Mouse (Mus musculus): ENCODE results near the gene Inka1. TPM values are rescaled to one million over a fixed set of nuclear protein-coding genes. Genes with fewer than 3 reads are reported as not detected.

Gene Inka1
- polyA plus RNA-seq, 1 experiment from 2014 or later, result 40.9 TPM

DNA sequence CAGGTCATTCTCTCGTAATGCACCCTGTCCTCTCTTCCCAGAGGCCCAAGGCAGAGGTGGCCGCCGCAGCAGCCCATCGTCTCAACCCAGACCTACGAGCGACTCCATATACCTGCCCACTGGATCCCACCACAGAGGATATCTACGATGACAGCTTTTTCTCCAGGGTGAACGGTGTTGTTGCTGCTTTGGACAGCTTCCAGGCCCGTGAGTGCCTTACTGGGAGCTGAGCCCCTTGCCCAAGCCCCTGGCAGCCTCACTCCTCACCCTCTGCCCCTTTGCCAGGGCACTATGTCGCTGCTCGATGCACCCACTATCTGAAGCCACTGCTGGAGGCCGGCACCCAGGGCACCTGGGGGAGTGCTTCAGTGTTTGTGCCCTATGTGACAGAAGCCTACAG, 6.9 kb downstream of the Inka1 start:
- no peak overlapping the region for H3K4me3 ChIP-seq (ENCODE audit: low read length)
- H3K36me3 ChIP-seq (ENCODE audit: control insufficient read depth, insufficient read depth), result peaks cover 5% of the 10 kb centered on the region; the same call in 1 of the 2 replicates
- no peaks in the 10 kb centered on the region for H3K9me3 ChIP-seq (replicated peaks; ENCODE audit: control insufficient read depth, low read length)
- no peak overlapping the region for H3K9ac ChIP-seq (ENCODE audit: low read length)
- no peaks in the 10 kb centered on the region for H3K27me3 ChIP-seq (ENCODE audit: control insufficient read depth, insufficient read depth, low read length)
- peaks cover 55% of the 10 kb centered on the region for H3K4me1 ChIP-seq (ENCODE audit: control insufficient read depth, insufficient read depth, low read length)
- ATAC-seq (replicated peaks; ENCODE audit: extremely low read depth, insufficient read depth, low FRiP score), result no peak
- H3K27ac ChIP-seq (ENCODE audit: low read length), result no peak overlapping the region
- WGBS, result 88% methylated on average over 12 of the region's 12 CpGs
- no peak overlapping the region for H3K4me2 ChIP-seq (ENCODE audit: low read depth, low read length)

GRCm38 (mm10) chr9:107975399-107976386, 10.0 kb downstream of the Inka1 start, which contains the start of gene Uba7:
Uba7 (plus strand) TSS chr9:107975505.
- H3K27me3 ChIP-seq (ENCODE audit: control insufficient read depth, insufficient read depth, low read length), result no peaks in the 10 kb centered on the region
- ATAC-seq (replicated peaks; ENCODE audit: extremely low read depth, insufficient read depth, low FRiP score), result peak; percentile 77
- peaks cover 5% of the 10 kb centered on the region; the same call in 1 of the 2 replicates for H3K36me3 ChIP-seq (ENCODE audit: control insufficient read depth, insufficient read depth)
- H3K4me1 ChIP-seq (ENCODE audit: control insufficient read depth, insufficient read depth, low read length), result peaks cover 26% of the 10 kb centered on the region
- H3K4me3 ChIP-seq (ENCODE audit: low read length), result peak within 1 kb of the TSS; percentile 52
- peak within 1 kb of the TSS; percentile 72 for H3K9ac ChIP-seq (ENCODE audit: low read length)
- WGBS, result 36% methylated on average over 12 of the region's 12 CpGs
- no peaks in the 10 kb centered on the region for H3K9me3 ChIP-seq (replicated peaks; ENCODE audit: control insufficient read depth, low read length)
- H3K27ac ChIP-seq (ENCODE audit: low read length), result peak within 1 kb of the TSS; percentile 94
- H3K4me2 ChIP-seq (ENCODE audit: low read depth, low read length), result peak within 1 kb of the TSS; percentile 77

DNA sequence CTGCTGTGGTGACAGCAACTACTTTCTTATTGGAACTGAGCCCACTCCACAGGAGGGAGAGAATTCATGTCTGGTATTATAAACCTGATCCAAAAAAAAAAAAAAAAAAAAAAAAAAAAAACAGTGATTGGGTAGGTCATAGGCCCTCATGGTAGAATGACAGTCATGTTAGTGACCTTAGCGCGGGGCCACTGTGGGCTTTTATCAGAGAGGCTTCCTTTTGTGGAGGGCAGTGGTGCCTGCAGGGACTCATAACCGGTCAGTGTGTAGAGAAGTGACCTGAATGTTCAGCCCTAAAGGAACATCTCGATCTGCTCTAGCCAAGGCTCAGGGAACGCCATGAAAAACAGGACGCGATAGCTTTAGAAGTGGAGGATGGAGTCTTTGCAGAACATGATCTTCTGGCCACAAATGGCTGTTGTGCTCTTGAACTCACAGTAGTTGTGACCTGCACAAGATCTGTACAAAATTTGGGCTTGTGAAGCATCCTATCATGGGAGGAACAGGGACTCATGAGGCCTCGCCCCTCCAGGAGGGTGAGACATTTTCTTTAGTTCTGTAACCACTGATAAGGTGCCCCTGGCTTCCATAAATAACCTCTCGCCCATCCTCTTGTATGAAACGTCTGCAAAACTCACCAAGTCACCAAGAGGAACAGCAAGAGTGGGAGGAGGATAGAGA, 11.0 kb downstream of the Inka1 start:
- Histone ChIP-seq H3K9me3 (replicated peaks; ENCODE audit: control insufficient read depth, low read length) (no peaks in the 10 kb centered on the region), H3K4me2 (ENCODE audit: low read depth, low read length) (peak overlapping the region; percentile 77), H3K27me3 (ENCODE audit: control insufficient read depth, insufficient read depth, low read length) (no peaks in the 10 kb centered on the region), H3K4me1 (ENCODE audit: control insufficient read depth, insufficient read depth, low read length) (peaks cover 24% of the 10 kb centered on the region), H3K27ac (ENCODE audit: low read length) (peak overlapping the region; percentile 94), H3K36me3 (ENCODE audit: control insufficient read depth, insufficient read depth) (peaks cover 2% of the 10 kb centered on the region; the same call in 1 of the 2 replicates), H3K4me3 (ENCODE audit: low read length) (no peak overlapping the region), H3K9ac (ENCODE audit: low read length) (peak overlapping the region; percentile 72; the same call in 1 of the 2 replicates)
- no peak for ATAC-seq (replicated peaks; ENCODE audit: extremely low read depth, insufficient read depth, low FRiP score)
- WGBS, result 41% methylated on average over 10 of the region's 10 CpGs

GRCm38 (mm10) chr9:107971690-107972541, 13.8 kb downstream of the Inka1 start:
- H3K4me2 ChIP-seq (ENCODE audit: low read depth, low read length), result no peak overlapping the region
- H3K4me3 ChIP-seq (ENCODE audit: low read length), result no peak overlapping the region
- H3K4me1 ChIP-seq (ENCODE audit: control insufficient read depth, insufficient read depth, low read length), result peaks cover 24% of the 10 kb centered on the region
- H3K27me3 ChIP-seq (ENCODE audit: control insufficient read depth, insufficient read depth, low read length), result no peaks in the 10 kb centered on the region
- 54% methylated on average over 8 of the region's 8 CpGs for WGBS
- no peak for ATAC-seq (replicated peaks; ENCODE audit: extremely low read depth, insufficient read depth, low FRiP score)
- no peaks in the 10 kb centered on the region for H3K36me3 ChIP-seq (ENCODE audit: control insufficient read depth, insufficient read depth)
- H3K9ac ChIP-seq (ENCODE audit: low read length), result no peak overlapping the region
- no peaks in the 10 kb centered on the region for H3K9me3 ChIP-seq (replicated peaks; ENCODE audit: control insufficient read depth, low read length)
- H3K27ac ChIP-seq (ENCODE audit: low read length), result peak overlapping the region; percentile 34; the same call in 1 of the 2 replicates

GRCm38 (mm10) chr9:107970311-107970710, 15.4 kb downstream of the Inka1 start:
- Histone ChIP-seq H3K4me3 (ENCODE audit: low read length) (no peak overlapping the region), H3K27me3 (ENCODE audit: control insufficient read depth, insufficient read depth, low read length) (no peaks in the 10 kb centered on the region), H3K27ac (ENCODE audit: low read length) (no peak overlapping the region), H3K9me3 (replicated peaks; ENCODE audit: control insufficient read depth, low read length) (no peaks in the 10 kb centered on the region), H3K4me2 (ENCODE audit: low read depth, low read length) (no peak overlapping the region), H3K36me3 (ENCODE audit: control insufficient read depth, insufficient read depth) (no peaks in the 10 kb centered on the region), H3K4me1 (ENCODE audit: control insufficient read depth, insufficient read depth, low read length) (peaks cover 14% of the 10 kb centered on the region), H3K9ac (ENCODE audit: low read length) (no peak overlapping the region)
- no peak for ATAC-seq (replicated peaks; ENCODE audit: extremely low read depth, insufficient read depth, low FRiP score)
- 72% methylated on average over 5 of the region's 5 CpGs for WGBS

GRCm38 (mm10) chr9:107968531-107968930, 17.1 kb downstream of the Inka1 start:
- Histone ChIP-seq H3K9me3 (replicated peaks; ENCODE audit: control insufficient read depth, low read length) (no peaks in the 10 kb centered on the region), H3K9ac (ENCODE audit: low read length) (no peak overlapping the region), H3K36me3 (ENCODE audit: control insufficient read depth, insufficient read depth) (no peaks in the 10 kb centered on the region), H3K4me1 (ENCODE audit: control insufficient read depth, insufficient read depth, low read length) (peaks cover 2% of the 10 kb centered on the region; the same call in 1 of the 2 replicates), H3K27me3 (ENCODE audit: control insufficient read depth, insufficient read depth, low read length) (no peaks in the 10 kb centered on the region), H3K4me3 (ENCODE audit: low read length) (no peak overlapping the region), H3K4me2 (ENCODE audit: low read depth, low read length) (no peak overlapping the region), H3K27ac (ENCODE audit: low read length) (no peak overlapping the region)
- no peak for ATAC-seq (replicated peaks; ENCODE audit: extremely low read depth, insufficient read depth, low FRiP score)
- 87% methylated on average over 7 of the region's 7 CpGs for WGBS

- H3K27me3 ChIP-seq (ENCODE audit: control insufficient read depth, insufficient read depth, low read length), result no peaks in the 10 kb centered on the region
- peaks cover 2% of the 10 kb centered on the region; the same call in 1 of the 2 replicates for H3K4me1 ChIP-seq (ENCODE audit: control insufficient read depth, insufficient read depth, low read length)
- H3K4me3 ChIP-seq (ENCODE audit: low read length), result no peak overlapping the region
- H3K4me2 ChIP-seq (ENCODE audit: low read depth, low read length), result no peak overlapping the region
- 75% methylated on average over 6 of the region's 6 CpGs for whole genome bisulfite sequencing
- H3K36me3 ChIP-seq (ENCODE audit: control insufficient read depth, insufficient read depth), result no peaks in the 10 kb centered on the region
- no peak overlapping the region for H3K9ac ChIP-seq (ENCODE audit: low read length)
- no peak overlapping the region for H3K27ac ChIP-seq (ENCODE audit: low read length)
- ATAC-seq (replicated peaks; ENCODE audit: extremely low read depth, insufficient read depth, low FRiP score), result no peak
- H3K9me3 ChIP-seq (replicated peaks; ENCODE audit: control insufficient read depth, low read length), result no peaks in the 10 kb centered on the region
Measured at GRCm38 (mm10) chr9:107967437-107967836, 18.2 kb downstream of the Inka1 start.

DNA sequence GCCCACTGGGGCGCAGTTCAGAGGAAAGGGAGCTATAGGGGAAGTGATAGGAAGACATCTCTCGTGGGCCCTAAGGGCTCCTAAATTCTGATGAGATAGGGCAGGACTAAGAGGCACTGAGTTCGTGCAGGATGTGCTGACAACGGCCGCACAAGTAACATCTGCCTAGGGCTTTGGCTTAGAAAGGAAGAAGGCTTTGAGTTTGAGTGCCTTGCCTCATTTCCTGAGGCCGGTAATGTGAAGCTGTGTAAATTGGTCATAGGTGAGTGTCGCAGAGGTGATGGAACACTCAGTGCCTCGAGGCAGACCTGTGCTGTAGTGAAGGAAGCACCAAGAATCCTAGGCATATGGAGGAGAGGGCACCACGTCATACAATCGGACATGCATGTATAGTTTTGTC, 19.0 kb downstream of the Inka1 start:
- H3K9ac ChIP-seq (ENCODE audit: low read length), result no peak overlapping the region
- H3K36me3 ChIP-seq (ENCODE audit: control insufficient read depth, insufficient read depth), result no peaks in the 10 kb centered on the region
- H3K4me3 ChIP-seq (ENCODE audit: low read length), result no peak overlapping the region

More for the DNA sequence above, 19.0 kb downstream of the Inka1 start:
- Histone ChIP-seq H3K9me3 (replicated peaks; ENCODE audit: control insufficient read depth, low read length) (no peaks in the 10 kb centered on the region), H3K27me3 (ENCODE audit: control insufficient read depth, insufficient read depth, low read length) (no peaks in the 10 kb centered on the region), H3K4me2 (ENCODE audit: low read depth, low read length) (no peak overlapping the region), H3K4me1 (ENCODE audit: control insufficient read depth, insufficient read depth, low read length) (peaks cover 2% of the 10 kb centered on the region; the same call in 1 of the 2 replicates), H3K27ac (ENCODE audit: low read length) (peak overlapping the region; percentile 34)
- WGBS, result 72% methylated on average over 10 of the region's 10 CpGs
- ATAC-seq (replicated peaks; ENCODE audit: extremely low read depth, insufficient read depth, low FRiP score), result no peak

Data from heart, embryonic 16.5 days (tissue).